Mouse (Mus musculus) adrenal gland, postnatal 25 days (tissue): ENCODE results near the gene Dapk1. TPM values are rescaled to one million over a fixed set of nuclear protein-coding genes. Genes with fewer than 3 reads are reported as not detected.

Experiments used
- DNase-seq: peaks from one replicate; pipeline ENCODE4 v3.0.0; 2021; ENCODE audit warnings: mixed read lengths
- total RNA-seq: library from RNA; stranded (reverse); gene quantifications from 2 replicates; pipeline ENCODE4 v1.2.3, GENCODE M21; 2021

The Dapk1 gene
- total RNA-seq, 1 experiment from 2014 or later = 11.5 TPM

DNA sequence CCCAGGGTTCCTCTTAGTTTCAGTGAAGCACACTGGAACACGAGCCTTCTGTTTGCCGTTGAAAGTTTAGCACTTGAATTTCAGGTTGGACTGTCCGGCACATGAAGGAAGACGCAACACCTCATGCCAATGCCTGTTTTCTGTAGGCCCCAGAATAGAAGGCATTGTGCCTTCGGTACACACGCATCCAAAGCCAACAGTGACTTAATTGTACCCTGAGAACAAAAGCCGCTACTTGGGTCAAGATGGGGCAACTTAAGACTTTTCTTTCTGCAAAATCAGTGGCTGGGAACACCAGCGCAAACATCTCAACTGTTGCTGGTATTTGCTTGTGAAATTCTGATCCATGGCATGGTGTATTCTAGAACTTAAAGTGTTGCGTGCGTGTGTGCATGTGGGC is 63.1 kb downstream of the Dapk1 start:
- DNase-seq = no peak

DNA sequence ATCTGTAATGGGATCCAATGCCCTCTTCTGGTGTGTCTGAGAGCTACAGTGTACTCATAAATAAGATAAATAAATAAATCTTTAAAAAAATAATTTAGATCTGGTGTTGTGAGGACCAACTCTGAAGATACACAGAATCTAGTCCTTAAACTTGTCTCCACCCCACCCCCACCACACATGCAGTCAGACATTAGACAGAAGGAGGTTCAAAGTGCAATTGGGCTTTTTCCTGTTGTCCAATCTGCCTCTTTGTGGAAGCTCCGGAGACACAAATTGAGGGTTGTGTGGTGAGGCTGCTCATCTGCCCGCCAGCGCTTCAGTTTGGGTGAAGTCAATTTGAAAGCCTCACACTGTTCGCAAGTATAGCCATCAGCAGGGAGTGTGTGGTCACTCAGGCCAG is 63.7 kb downstream of the Dapk1 start:
- DNase-seq = no peak

DNA sequence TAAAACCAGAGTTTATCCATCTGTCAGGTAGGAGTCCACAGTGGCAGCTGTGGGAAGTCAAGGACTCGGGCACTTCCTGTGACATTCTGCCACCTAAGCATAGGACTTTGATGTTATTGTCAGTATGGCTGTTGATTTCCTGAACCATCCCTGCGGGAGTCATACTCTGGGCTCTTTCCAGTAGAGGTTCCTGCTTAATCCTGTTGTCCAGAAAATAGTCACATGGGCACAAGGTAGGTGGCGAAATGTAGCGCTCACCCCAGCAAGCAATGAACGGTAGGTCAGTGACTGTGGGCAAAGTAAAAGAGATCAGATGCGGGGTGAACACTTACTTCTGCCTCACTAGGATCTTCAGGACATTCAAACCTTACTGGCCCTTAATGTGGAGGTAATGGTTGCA is 66.3 kb downstream of the Dapk1 start:
- DNase-seq = no peak

DNA sequence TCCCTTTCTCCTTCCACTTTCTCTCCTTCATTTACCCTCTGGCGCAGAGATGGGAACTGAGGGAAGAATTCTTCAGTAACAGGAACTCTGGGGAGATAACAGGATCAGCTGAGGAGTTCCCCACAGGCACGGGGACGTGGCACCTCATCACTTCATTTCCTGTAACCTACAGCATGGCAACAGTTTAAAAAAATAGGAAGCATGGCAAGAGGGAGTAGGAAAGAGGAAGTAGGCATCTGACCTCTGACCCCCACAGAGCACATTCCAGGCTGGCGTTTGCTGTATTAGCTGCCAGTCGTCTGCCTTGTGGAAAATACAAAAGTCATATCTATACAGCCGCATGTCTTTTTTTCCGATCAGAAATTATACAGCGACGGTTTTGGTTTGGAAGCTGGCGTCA is 68.9 kb downstream of the Dapk1 start:
- DNase-seq = no peak

DNA sequence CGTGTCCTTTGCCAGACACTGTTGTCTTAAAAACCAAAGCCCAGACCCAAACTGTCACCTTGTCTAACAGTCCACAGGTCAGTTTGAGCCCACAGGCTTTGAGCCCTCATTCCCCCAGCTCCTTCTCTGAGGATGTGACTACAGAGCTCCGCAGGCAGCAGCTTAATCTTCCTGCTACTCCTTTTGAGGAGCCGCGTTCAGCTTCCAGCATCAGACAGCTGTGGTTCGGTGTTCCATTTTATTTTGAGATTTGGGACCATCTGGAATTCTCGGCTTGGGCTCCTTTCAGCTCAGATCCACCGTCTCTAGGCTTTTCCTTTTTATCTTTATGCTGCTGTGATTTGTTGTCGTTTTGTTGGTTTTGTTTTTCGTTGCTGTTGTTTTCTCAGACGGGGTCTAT is 69.5 kb downstream of the Dapk1 start:
- no peak for DNase-seq

DNA sequence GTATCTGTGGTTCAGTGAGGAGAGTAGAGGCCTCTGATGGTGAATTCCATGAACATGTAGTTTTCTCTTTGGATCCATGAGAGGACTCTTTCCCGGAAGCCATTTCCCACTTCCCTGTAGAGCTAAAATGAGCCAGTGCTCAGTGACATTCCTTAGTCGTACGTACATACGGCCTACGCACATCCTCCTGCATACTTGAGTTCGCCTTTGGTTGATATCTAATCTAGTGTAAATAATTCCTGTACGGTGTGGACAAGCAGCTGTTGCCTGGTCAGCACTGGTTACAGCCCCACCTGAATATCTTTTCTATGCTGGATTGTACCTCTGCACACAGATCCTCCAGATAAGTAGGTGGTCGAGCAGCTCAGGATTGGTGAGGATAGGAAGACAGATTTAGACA is 70.5 kb downstream of the Dapk1 start:
- no peak for DNase-seq

DNA sequence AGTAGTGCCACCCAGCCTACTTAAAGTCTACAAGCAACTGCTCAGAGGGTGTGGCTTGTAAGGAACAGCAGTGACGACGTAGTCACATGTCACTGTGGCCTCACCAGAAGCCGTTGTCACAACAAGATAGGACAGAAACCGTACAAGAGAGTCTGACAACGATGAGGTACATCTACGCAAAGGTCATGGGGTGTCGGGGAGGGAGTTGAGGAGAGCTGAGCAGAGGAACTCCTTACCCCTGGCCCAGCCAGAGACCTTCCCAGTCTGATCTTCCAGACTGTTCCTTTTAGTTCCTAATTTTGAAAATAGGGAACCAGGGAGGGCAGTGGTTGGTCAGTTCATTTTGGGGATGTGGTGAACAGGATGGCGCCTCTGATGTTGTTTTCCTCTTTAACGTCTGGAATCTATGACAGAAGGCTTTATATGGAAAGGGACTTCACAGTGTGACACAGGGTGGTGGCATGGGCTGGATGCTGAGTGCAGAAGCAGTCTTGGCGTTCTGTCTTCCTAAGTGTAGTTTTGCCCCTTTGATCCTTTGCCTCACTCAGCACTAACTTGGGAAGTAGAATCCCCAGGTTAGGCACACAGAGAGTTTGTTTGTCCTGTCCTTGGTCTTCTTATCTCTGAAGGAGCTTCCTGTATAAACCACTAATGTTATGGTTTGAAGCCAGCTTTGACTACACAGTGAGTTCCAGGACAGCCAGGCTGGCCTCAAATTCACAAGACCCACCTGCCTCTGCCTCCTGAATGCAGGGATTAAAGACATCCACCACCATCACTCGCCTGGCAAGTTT is 71.3 kb downstream of the Dapk1 start:
- DNase-seq = no peak

DNA sequence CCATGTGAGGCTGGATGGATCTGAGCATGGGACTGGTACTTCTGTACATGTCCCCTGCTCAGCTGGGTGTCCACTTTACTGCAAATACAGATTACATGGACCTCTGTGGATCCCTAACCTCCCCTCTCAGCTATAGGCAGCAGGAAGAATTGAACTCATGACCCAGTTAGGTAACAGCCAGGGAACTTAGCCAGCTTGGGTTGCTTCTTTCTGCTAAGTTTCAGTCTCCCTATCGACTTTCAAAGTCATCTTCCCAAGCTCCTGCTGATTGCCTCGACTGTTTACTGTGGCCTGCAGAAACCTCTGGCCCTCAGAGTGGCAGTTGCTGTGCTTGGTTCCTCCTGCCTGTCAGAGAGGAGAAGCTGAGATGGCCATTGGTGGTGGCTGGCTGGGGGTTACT is 72.6 kb downstream of the Dapk1 start:
- DNase-seq = no peak

DNA sequence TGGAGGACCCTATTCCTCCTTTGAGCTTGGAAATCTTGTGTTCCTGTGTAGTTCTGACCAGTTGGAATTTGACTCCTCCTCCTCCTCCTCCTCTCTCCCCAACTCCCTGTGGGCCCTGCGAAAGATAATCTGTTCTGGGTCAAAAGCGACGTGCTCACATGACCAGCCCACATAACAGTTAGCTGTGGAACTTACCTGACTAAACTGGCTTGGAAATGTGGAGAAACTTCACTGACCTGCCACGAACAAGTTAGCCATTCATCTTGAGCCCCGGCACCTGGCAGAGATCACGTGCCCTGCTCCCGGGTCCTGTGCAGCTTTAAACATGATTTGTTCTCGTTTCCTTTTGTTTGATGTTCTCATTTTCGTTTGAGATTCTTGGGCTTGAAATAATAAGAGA is 73.2 kb downstream of the Dapk1 start:
- no peak for DNase-seq

DNA sequence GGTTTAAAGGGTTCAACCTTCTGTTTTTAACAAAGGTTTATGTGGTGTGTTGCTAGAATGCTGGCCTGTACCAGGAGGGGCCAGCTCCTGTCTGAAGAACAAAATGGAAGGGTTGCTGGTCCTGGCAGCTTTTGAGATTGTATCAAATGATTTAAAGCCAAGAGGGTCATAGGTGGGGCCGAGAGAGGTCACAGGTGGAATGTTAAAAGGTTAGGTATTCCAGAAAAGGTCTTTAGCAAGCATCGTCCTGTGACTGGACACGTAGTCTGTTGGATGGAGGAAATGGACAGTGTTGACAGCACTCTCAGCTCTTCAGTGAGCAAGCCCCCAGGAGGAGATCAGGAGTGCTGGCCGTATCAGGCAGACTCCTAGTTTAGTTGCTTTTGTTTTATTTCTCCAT is 73.7 kb downstream of the Dapk1 start:
- no peak for DNase-seq

DNA sequence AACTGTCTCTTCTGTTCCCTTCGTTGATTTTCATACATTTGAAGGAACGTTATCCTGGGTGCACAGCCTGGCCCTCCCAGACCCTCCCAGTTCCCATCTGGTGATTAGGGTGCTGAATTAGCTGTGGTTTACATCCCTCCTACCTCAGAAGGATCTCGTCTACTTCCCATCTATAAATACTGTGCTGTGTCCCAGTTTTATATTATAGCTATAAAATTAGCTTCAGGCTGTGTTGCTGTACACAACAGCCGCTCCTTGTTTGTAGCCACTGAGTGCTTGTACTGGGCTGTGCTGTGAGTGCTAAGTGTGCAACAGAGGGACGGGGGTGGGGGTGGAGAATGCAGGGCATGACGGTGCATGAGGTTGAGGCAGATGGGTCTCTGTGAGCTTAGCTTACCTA is 77.2 kb downstream of the Dapk1 start:
- no peak for DNase-seq

DNA sequence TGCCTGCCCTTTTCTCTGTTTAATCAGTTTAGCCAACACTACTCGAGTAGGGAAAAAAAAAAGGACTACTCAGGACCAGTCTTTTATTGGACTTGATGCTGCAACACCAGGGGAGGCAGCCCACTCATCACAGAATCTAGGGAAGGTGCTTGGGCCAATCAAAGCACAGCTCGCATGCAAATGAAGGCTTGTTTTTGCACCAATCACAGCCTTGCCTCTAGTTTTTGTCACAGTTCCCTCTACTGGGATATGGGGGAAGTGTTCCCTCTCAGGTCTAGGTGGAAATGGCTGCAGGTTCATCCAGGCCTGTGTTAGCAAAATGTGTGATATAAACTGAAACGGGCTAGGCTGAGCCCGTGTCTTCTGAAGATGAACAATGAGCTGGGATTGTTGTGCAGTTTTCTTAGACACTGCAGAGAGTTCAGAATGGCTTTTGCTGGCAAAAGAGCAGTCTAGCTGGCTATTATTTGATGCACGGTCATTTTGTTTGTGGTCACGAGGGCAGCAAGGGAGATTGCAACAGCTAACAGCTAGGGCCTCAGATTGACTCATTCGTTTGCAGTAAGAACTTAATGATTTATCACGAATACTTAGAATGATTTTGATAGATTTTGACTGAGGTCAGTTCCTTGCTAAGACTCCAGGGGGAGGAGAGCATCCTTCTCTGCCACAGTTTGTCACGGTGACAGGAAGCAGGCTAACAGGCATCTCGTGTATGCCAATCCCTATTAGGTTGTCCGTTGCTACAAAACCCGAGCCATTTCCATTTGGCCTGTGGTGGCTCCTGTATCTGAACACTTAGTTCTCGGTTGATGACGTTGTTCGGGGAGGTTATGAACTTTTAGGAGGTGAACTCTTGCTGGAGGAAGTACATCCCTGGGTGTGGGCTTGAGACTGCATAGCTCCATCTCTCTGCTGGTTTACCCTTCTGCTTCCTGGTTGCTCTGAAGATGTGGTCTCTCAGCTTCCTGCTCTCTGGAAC is 81.3 kb downstream of the Dapk1 start:
- no peak for DNase-seq

DNA sequence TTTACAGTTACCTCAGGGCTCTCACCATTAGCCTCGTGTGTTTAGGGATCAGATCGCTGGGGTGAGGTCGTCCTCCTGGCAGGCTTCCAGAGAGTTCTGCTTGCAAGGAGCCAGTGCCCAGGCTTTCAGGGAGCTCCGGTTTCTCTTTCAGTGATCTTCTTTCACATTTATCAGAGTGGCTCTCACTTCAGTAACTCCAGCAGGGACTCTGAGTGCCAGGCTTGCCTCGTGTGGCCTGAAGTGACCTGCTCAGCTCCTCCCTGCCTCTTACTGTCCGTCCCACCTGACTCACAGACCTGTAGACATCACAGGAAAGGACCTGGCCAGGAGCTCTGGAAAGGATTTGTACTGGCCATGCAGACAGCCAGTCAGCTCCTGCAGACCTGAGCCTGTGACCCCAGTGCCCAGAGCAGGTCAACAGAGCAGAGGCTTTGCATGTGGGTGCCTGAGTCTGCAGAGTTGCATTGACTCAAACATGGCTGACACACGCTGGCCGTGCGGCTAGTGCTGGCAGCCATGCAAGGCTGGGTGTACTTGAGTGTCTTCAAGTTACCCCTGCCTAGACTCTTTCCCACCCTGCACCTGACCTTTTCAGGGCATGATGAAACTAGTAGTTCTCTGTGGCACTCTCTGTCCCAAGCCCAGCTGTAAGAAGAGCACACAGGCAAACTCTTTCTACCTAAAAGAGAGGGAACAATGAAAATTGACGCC is 82.5 kb downstream of the Dapk1 start:
- no peak for DNase-seq

DNA sequence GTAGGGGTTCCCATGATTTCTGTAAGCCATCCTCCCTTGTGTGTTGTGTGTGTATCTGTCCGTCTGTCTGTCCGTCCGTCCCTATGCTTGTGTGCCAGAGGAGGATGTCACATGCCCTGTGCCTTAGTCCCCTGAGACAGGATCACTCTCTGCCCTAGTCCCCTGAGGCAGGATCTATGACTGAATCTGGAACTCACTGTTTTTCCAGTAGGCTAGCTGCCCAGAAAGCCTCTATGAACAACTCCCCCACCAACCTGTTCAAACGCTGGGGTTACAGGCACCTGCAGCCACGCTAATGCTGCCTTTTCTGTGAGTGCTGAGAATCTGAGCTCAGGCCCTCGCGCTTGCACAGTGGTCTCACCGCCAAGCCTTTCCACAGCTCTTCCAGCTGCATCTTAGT is 83.1 kb downstream of the Dapk1 start:
- no peak for DNase-seq

DNA sequence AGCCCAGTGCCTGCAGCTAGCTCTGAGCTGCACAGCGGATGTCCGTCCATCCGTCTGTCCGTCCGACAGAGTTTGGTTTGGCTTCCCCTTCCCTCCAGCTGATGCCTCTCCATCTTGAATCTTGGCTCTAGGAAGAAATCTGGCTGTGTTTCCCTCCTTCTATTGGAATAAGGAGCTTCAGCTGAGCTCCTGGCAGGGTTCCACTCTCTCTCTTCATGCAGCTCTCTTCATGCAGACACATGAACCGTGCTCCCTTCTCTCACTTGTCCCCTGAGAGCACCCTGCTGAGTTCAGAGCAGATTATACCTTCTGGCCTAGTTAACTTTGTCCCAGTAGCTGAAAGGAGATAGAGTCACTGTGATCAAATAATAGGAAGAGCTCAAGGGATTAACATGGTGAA is 83.5 kb downstream of the Dapk1 start:
- DNase-seq = peak; percentile 11

DNA sequence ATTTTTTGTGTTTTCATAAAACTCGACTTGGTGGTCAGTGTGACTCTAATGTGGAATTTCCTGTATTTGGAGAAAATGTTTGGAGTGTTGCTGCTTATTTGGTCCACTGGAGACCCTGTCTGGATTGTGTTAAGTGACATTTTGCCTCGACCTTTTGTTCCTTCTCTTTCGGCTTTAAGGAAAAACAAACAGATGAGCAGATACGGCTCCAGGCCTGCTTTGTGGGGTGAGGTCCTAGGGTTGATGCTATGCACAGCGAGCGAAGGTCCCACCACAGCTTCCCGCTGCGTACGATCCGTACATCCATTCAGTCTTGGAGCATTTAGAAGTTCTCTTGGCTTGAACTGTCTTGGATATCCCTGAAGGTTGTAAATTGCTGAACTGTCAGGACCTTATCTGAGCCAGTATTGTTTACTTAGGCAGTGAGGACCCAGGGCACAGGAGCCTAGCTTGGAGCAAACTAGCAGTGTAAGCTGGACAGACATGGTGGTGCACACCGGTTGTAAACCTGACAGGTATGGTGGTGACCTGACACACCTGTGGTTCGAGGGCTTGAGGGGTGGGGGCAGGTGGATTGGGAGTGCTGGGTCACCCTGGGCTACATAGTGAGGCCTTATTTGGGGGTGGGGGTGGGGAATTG is 84.4 kb downstream of the Dapk1 start:
- no peak for DNase-seq

DNA sequence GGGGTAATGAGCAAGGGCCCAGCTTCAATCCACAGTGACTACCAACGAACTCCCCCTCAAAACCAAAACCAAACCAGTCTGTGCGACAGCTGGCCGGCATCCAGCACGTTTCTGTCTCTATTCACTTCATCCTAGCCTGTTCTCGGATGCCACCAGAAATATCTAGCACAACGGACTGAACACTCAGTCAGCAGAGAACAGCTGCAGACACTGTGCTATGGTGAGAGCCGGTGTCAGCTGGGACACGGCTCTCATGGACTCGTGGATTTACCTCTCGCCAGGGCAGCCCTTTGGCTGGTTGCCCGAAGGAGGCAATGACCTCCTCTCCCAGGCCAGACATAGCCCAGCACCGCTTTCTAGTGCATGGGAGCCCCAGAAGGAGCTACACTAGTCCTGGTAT is 85.2 kb downstream of the Dapk1 start:
- peak; percentile 30 for DNase-seq

DNA sequence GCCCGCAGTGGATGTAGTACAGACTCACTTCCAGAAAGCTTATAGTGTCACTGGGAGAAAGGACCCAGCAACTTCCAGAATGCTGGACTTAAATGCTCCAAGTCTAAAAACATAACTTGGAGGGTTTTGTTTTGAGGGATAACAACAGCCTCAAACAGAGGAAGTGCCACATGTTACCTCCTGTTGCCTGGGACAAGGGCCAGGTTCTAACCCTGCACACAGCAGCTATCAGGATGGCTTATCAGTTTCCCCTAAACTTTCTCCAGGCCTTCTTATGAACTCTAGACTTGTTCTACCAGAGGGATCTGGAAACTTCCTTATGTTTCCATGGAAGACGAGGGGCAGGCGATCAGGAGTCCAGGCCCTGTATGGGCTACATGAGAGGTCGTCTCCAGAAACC is 85.7 kb downstream of the Dapk1 start:
- no peak for DNase-seq

DNA sequence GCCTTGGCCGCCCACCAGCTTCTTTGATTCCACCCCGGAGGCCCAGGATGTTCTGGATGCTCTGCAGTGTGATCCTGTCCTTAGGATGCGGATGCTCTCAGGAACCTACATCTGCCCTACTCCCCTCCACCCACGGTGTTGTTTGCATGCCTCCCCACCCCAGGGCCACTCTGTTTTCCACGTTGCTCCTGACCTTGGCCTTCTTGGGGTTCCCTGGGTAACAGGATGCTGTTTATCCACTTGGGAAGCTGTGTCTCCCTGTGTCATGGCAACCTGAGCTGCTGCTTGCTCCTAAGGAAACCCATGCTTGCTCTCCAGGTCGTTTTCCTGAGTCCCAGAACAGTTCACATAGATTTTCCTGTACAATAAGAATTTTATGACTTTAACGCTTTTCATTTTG is 86.1 kb downstream of the Dapk1 start:
- no peak for DNase-seq

DNA sequence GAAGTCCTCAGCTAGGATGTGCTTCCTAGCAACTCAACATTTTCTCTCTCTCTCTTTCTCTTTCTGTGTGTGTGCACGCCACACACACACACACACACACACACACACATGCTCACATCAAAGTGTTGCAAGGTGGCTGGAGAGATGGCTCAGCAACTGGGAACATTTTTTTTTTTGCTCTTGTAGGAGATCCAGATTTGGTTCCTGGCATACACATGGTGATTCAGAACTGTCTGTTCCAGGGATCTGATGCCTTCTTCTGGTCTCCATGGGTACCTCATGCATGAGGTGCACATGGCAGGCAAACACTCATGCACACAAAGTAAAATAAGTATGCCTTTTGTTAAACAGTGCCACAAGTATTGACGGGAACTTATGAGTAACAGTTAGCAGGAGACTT is 89.2 kb downstream of the Dapk1 start:
- no peak for DNase-seq

DNA sequence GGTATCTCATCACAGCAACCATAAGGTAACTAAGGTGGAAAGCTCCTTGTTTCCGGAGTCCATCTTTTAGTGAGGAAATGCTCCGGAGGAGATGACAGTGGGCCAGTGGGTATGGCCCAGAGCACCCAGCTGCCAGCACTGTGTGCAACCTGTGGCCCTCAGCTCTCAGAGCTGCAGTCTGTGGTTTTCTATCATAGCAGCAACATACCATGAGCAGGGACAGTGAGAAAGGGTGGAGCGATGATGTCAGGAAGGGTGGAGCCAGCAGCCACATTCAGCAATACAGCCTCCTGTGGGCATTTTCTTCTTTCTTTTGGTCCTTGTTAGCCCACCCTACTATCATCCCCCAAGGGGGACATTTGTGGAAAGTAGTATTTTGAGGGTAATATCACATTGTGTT is 90.2 kb downstream of the Dapk1 start:
- no peak for DNase-seq
